Mouse (Mus musculus) layer of hippocampus, adult 9-11 months (tissue): ENCODE measurements around the gene Dcaf5.

Experiments
- DNase-seq: peaks from one replicate; pipeline ENCODE4 v3.0.0; 2022

Gene Dcaf5

DNA sequence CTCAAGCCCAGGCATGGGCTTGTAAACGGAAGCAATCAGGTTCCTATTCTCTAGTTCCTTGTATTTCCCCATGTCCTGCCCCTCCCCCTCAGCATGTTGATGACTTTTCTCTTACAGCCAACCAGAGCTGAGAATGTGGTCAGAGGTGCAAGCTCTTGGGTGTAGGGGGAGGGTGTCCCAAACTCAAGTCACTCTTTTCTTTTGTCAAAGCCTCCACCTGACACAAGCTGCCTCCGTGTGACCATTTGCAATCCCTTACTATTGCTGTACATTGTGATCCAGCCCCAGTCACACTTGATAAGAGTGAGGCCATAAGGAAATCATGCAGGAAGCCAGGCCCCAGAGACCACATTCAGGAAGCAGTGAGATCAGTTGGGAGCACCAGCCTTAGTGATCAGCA, 104.8 kb downstream of the Dcaf5 start:
- no peak for DNase-seq

DNA sequence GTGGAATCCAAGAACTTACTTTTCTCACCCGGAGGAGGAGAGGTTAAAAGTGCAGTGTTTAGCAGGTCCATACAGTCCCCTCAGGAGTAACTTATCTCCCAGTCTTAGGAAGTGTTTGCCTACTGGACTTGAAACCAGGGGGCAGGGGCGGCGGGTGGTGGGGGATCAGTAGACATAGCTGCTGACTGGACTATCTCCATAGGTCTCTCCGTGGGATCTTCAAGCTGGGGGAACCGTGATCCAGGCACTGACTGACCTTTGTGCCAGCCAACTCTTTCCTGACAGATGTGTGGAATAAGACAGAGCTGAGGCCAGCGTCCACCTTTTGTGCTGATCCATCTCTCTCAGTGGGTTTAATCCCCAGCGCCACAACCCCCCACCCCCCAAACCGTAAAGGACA, 105.6 kb downstream of the Dcaf5 start:
- no peak for DNase-seq

DNA sequence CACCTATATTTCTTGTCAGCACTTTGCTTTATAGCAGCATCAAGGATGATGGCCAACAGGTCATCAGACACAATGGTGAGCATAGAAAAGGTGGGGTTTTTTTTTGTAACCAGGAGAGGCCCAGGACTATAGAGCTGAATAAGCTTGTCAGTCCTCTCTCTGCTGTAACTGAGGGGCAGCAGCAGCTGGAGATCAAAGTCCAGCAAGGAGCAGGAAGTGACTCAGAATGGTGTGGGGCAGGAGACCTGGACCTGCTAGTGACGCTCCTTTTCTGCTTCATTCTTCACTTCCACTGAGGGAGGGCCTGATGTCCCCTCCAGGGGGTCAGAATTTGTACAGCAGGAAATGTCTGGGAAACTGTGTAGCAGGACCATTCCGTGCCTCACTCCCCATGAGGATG, 106.8 kb downstream of the Dcaf5 start:
- no peak for DNase-seq

DNA sequence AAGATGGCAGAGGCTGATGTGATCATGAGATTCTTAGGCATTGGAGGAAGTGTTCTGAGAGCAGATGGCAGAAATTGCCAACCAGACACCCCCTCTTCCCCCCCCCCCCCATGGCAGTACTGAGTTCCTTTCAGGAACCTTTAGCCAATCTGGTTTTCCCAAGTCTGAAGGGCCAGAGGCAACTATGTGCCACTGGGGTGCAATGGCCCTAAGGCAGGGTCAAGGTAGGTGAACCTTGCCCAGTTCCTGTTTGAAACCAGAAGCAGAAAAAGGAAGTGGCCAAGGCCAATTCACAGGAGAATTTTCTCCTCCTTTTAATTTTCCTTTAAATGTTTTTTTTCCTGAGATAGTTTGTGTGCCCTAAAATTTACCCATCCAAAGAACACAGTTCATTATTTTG, 110.4 kb downstream of the Dcaf5 start:
- DNase-seq: no peak

DNA sequence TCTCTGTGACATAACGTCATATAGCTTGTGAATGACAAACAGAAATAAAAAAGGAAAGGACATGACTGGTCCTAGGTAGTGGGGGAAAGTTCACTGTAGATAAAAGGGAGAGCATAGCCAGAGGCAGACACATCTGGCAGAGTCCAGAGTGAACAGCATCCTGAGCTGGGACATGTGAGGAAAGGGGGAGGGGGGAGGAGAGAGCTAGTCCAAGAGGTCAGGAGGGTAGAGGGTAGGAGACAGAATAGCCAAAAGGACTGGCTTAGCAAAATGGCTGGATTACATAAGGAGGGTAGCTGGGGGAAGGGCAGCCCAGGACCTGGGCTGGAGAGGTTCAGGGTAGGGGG, 111.6 kb downstream of the Dcaf5 start:
- no peak for DNase-seq

DNA sequence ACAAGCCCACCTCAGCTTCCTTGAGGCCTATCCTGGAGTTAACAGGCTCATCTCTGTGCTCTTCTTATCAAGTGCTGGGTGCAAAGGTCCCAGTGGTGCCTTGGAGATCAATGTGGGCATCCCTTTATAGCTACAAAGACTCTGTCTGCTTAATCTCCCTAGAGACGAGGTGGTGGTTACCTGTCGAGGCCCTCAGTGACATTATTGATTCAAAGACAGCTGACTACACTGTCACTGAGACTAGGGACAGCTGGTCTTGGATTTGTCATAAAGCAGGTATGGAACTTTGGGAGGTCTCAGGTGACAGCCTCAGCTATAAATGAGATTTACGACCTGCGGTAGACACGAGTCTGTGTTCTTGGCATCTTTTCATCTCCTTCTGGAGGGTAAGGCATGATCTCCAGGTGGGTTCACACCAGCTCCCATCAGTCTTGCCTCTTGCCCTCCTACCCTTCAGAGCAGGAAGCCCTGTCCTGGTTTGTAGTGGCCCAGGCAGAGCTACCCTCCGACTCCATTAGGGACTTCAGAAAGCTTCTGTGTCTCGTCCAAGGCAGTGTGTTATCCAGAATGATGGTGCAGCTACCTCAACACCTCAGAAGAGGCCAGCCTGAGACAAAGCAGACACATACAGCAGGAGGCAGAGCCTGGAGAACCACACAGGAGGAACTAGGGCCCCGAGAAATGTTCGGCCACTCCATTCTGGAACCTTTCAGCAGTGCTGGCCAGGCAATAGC, 112.2 kb downstream of the Dcaf5 start:
- no peak for DNase-seq

DNA sequence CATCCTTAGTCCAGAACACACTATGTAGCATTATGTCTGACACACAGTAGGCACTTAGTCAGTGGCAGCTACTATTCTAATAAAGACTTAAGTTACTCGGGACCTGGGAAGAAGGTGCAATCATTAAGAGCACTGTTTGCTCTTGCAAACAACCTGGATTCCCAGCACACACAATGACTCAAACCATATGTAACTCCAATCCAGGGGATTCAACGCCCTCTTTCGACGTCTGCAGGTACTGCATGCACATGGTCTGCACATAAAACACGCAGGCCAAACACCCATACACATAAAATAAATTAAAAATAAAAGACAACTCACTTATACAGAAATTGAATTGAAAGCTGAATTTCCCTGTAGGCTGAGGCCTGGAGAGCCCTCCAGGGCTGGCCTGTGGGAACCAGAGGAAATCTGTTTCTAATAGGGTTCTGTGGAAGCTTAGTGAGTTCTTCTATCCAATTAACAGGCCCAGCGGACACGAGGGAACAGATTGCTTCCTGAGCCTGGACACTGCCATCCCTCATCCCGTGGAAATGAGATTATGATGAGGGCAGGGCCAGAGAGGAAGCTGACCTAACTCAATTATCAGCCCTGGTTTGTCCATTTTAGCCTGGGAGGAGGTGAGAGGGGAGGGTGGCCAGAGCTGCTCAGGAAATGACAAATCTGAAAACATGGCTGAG, 112.9 kb downstream of the Dcaf5 start:
- no peak for DNase-seq

DNA sequence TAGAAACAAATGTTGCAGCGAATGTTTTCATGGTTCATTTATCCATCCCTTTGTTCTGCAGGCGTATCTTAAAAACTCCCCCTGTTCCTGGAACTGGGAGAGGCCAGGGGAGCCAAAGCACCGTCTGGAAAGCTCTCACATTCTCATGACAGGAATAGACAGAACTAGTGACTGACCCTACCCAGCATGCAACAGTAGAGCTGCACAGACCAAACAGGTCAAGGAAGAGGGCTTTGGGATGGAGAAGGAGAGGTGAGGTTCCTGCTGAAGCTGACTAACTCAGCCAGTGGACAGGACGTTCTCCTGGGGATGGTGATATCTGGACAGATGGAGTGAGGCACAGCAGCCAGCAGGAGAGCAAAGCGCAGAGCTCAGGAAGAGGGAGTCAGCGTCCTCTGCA, 113.9 kb downstream of the Dcaf5 start:
- no peak for DNase-seq

DNA sequence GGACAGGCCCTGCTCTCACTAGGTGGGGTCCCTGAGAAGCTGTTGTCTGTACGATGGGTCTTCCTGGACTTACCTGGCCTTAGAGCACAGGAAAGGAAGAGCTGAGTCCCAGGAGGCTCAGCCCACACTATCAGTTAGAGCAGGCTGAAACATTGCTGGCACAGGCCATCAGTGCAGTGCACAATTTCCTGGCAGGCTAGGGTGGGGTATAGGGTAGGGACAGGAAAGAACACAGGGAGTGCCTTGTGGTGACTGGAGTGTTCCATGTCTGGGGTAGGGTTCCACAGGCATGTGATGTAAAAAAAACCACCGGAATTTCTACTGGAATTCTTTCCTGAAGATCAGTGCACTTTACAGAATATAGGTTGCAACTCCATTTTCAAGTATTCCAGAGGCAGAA, 117.3 kb downstream of the Dcaf5 start:
- DNase-seq: no peak

DNA sequence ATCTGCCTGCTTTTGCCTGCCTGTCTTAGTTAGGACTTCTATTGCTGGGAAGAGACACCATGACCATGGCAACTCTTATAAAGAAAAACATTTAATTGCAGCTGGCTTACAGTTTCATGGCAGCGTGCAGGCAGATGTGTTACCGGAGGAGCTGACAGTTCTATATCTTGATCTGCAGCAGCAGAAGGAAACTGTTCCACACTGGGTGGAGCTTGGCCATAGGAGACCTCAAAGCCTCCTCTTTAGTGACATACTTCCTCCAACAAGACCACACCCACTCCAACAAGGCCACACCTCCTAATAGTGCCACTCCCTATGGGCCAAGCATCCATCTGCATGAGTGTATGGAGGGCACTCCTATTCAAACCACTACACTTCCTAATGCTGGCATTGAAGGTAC, 121.1 kb downstream of the Dcaf5 start:
- no peak for DNase-seq

DNA sequence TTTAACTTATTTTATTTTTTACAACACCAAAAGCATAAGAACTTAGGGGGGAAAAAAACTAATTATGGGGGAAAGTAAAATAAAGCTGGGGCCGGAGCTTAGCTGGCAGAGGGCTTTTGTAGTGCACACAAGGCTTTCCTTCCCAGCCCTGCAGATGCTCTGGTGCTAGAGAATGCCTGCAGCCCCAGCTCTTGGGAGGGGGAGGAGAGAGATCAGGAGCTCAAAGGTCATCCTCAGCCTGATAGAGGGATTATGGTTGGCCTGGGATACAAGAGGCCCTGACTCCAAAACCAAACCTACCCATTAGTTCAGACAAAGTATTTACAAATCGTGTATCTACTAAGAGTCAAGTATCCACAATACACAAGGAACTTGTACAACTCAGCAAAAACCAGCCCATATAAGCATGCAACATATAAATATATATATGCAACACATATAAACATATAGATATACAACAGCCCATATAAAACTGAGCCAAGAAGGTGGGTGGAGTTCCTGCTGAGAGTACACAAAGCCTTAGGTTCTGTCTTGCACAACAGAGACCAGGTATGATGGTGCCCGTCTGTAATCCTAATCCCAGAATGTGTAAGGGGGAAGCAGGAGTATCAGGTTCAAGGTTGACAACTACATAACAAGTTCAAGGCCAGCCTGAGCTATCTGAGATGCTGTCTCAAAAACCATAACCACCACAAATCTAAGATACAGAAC, 124.3 kb downstream of the Dcaf5 start:
- no peak for DNase-seq

DNA sequence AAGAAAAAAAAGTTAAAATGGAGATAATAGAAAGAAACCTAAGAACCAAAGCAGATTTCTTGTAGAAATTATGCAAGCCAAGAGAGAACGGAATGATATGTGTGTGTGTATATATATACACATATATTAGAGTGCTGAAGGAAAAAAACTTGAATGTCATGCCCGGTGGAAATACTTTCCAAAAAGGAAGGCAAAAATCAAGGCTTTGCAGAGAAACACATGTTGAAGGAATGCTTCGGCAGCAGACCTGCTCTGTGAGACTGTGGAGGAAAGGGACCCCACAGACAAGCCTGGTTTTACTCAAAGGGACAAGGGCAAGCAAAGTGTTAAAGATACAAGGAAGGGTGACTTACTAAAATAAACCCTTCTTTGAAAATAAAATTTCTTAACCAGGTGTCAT, 128.8 kb downstream of the Dcaf5 start:
- no peak for DNase-seq

DNA sequence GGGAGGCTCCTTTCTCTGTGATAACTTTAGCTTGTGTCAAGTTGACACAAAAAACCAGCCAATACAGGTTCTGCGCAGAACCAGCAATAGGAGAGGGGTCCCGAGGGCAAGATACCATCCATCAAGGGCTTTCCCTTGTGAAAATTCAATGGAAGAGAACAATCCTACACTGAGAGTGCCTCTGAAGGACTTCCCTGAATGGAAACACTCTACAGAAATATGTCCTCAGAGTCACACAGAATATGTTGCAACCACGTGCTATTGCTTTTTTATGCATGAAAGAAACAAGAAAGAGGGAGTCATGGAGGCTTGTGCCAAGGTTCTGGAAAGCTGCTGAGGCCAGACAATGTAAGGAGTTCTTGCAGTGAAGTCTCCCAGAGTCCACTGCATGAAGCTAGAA, 131.9 kb downstream of the Dcaf5 start:
- DNase-seq: no peak

DNA sequence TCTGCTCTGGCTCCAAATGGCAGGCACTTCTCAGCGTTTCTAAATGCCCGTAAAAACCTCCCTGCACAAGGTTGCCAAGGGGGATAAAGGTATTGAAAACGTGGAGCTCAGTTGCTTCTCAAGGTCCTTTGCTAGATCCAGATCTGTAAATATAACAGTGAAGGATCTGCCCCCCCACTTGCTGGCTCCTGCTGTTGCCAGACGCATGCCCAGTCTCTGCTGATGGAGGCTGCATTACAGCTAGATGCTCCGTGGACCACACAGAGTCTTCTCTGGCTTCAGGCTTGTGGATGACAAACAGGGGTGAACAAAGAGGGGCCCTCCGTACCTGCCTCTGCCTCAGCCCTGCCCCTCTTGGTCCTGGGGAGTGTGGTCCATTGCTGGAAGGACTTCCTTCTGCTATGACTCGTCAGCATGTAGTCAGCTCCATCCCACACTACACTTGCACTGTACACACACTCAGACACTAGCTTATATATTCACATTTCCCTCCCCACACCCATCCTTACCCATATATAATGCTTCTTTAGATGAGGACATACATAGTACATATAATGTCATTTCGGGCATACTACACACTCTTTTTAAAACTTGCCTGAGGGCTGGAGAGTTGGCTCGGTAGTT, 135.5 kb downstream of the Dcaf5 start:
- DNase-seq: no peak

DNA sequence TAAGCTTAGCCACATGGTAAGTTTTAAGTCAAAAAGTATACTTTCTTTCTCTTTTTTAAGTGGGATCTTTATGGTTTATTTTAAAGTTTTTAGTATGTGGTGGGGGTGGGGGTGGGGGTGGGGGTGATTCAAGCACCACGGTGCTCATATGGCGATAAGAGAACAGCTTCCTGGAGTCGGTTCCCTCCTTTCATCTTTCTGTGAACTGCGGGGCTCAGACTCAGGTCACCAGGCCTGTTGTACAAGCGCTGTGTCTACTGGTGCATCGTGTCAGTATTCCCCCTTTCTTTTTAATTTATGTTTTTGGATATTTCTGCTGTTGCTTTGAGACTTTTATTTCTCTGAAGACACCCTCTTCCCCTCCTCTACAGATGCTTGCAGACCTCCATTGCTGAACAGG, 137.7 kb downstream of the Dcaf5 start:
- DNase-seq: no peak

DNA sequence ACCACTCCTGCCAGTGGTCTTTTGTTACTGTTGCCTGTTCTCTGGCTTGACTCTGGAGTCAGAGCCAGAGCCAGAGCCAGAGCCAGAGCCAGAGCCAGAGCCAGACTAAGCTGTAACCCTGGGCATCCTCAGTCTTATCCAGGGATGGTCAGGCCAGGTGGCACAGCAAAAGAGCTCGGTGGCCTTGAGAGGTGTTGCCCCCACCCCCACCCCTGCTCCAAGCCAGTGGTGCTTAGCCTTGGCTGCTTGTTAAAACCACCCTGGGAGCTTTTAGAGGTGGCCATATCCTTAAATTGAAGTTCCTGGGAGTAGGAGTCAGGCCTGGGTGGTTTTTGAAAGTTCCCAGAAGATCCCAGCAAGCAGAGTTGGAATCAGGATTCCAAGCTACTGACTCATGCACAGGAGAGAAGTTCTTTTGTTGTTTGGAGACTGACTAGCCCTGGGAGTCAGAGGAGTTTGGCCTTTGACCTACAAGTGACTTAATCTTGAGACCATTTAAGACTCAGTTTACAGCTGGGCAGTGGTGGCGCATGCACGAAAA, 144.4 kb downstream of the Dcaf5 start:
- no peak for DNase-seq

DNA sequence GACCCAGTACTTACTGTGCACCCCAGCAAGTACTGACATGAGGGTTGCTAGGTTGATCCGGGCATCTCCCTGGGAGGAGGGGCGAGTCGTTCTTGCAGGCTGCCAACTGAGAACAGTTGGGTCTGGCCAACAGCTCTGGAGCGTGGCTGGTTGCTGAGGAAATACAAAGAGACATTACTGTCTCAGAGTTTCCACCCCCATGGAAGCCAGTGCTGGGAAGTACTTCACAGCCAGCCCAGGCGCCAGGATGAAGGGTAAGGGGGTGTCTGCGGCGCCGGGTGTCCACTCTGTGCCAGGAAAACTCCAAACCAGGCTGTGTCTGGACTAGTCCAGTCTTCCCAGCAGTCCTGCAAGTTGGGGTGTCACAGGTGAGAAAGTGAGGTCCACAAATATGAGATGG, 145.4 kb downstream of the Dcaf5 start:
- peak; percentile 51 for DNase-seq

DNA sequence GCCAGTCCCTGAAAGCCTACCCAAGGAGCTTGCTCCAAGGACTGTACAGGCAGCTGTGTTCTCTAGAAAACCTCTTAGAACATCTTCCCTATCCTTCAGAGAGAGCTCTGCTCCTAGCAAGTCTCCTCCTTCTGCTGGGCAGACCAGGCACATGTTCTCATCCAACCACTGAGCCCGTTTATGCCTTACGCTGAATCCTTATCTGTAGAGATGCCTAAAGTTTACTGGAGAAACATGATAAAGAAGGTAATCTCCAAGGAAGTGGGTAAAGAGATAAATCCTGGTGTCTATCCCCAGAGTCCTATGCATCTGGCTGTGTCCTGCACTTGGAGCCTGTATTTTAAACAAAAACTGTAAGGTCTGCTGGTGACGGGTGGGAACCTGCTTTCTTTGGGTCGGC, 145.9 kb downstream of the Dcaf5 start:
- DNase-seq: no peak

DNA sequence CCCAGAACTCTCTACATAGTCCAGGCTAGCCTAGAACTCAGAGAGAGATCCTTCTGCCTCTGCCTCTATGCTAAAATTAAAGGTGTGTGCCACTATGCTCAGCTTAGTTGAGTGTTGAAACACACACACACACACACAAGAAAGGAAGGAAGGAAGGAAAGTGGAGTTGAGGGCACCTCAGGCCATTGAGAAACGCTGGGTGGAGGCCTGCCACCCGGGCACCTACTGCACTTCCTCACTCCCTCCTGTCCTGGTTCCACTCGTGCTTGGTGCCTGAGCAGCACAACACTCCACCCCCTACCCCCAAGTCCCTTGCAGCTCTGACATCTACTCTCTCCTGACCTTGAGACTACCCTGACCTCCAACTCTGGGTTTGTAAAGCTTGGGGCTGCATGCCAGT, 146.7 kb downstream of the Dcaf5 start:
- DNase-seq: no peak

DNA sequence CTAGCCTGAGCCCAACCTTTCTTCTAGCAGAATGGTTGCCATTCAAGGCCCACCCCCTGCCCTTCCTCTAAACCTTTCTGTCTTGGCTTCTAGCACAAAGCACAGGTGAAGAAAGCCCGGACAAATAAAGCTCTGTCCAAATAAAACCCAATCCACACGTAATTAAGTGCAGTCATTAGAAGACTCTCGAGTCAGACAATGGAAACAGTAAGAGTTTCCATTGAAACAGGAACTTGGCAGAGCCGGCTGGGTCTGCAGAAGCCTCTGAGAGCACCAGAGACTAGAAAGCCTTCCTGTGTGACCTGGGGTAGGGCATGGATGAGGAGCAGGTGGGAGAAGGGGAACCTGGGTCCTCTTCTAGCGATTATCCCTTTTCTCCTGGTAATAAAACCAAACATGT, 150.5 kb downstream of the Dcaf5 start:
- no peak for DNase-seq
